Mouse (Mus musculus) limb, embryonic 14.5 days (tissue): Measurements from ENCODE around the gene BC049730. TPM values are rescaled to one million over a fixed set of nuclear protein-coding genes. Genes with fewer than 3 reads are reported as not detected.
A peak's percentile ranks its signal among the peaks of the same experiment; 100 is the strongest.
"Not testable (repeated sequence)": the region's sequence is repeated elsewhere in the genome, so short reads cannot be mapped to it uniquely, and the experiment has no call there.

ENCODE experiments used
- ATAC-seq: fragments of 200-750 bp; cut with Nextera tagmentation; 2 replicates; pipeline ENCODE4 v1.8.0; 2017; ENCODE audit warnings: low read depth, moderate number of reproducible peaks, moderate TSS enrichment; ENCODE audit not compliant: low FRiP score
- DNase-seq: peaks from one replicate; pipeline ENCODE4 v3.0.0-alpha.2; 2015; ENCODE audit warnings: low spot score
- H3K27ac ChIP-seq: fragments of 300-500 bp; sonication (generic); replicated peaks from 2 replicates; pipeline ENCODE4 v1.5.1; 2014; ENCODE audit warnings: low read depth, mild to moderate bottlenecking, low read length, moderate library complexity, mixed read lengths
- H3K27me3 ChIP-seq: fragments of 300-500 bp; sonication (generic); 2 replicates; pipeline ENCODE4 v1.6.1; 2014; ENCODE audit warnings: low read length, mixed read lengths; ENCODE audit not compliant: control insufficient read depth, insufficient read depth
- H3K36me3 ChIP-seq: fragments of 300-500 bp; sonication (generic); 2 replicates; pipeline ENCODE4 v1.6.1; 2014; ENCODE audit warnings: mild to moderate bottlenecking, low read length, moderate library complexity, mixed read lengths; ENCODE audit not compliant: control insufficient read depth, insufficient read depth
- H3K4me1 ChIP-seq: fragments of 300-500 bp; sonication (generic); 2 replicates; pipeline ENCODE4 v1.6.1; 2014; ENCODE audit warnings: antibody characterized with exemption, low read length, mixed read lengths; ENCODE audit not compliant: control insufficient read depth, insufficient read depth
- H3K4me2 ChIP-seq: fragments of 300-500 bp; sonication (generic); replicated peaks from 2 replicates; pipeline ENCODE4 v1.6.1; 2014; ENCODE audit warnings: low read depth, mild to moderate bottlenecking, low read length, moderate library complexity; ENCODE audit not compliant: severe bottlenecking
- H3K4me3 ChIP-seq: fragments of 300-500 bp; sonication (generic); replicated peaks from 2 replicates; pipeline ENCODE4 v1.5.1; 2014; ENCODE audit warnings: low read length
- H3K9ac ChIP-seq: fragments of 300-500 bp; sonication (generic); 2 replicates; pipeline ENCODE4 v1.6.1; 2014; ENCODE audit warnings: mild to moderate bottlenecking, low read depth, low read length, moderate library complexity; ENCODE audit not compliant: severe bottlenecking
- H3K9me3 ChIP-seq: fragments of 300-500 bp; sonication (generic); 2 replicates; pipeline ENCODE4 v1.6.1; 2016; ENCODE audit warnings: low read length; ENCODE audit not compliant: control insufficient read depth
- POLR2A ChIP-seq: fragments of 200-500 bp; IDR thresholded peaks from 2 replicates; pipeline ENCODE4 v1.8.0; 2012; ENCODE audit warnings: inconsistent platforms, mild to moderate bottlenecking, moderate library complexity, borderline replicate concordance; ENCODE audit not compliant: insufficient read depth, insufficient read length; ENCODE audit errors: extremely low read depth
- WGBS: fragments of 180-500 bp; shearing (Covaris S2); extraction: QIAGEN DNeasy Blood & Tissue Kit; methylation state at CpG from one replicate; pipeline ENCODE4 v1.1.7; 2014; 5-methylcytosine and 5-hydroxymethylcytosine counted together
- polyA plus RNA-seq, 2 experiments: library from polyadenylated mRNA; depleted of rRNA in 1 of 2; stranded (reverse) in 1 of 2; unstranded in 1 of 2; fragments of >200 nt; fragmentation: Nextera tagmentation in 1 of 2; extraction: Ambion mirVana in 1 of 2; gene quantifications; 2 replicates each; pipeline versions ENCODE4 v1.2.1 to v1.2.3; 2012 to 2014

The BC049730 gene
- polyA plus RNA-seq, 2 experiments: not detected

GRCm38 (mm10) chr7:24715039-24715438, 6.0 kb downstream of the BC049730 start:
- Histone ChIP-seq H3K4me3 (no peak overlapping the region), H3K4me2 (no peak overlapping the region), H3K9me3 (no peaks in the 10 kb centered on the region), H3K4me1 (no peaks in the 10 kb centered on the region), H3K27me3 (no peaks in the 10 kb centered on the region), H3K36me3 (no peaks in the 10 kb centered on the region), H3K27ac (no peak overlapping the region), H3K9ac (no peak overlapping the region)
- DNase-seq (no peak), ATAC-seq (no peak)
- no peak for TF ChIP-seq POLR2A
- WGBS: 75% methylated on average over 6 of the region's 6 CpGs

GRCm38 (mm10) chr7:24726808-24727207, 17.8 kb downstream of the BC049730 start, which contains the start of gene Gm4763:
TSS of gene Gm4763 (minus strand) at chr7:24726908.
- not testable (repeated sequence) for H3K27ac ChIP-seq, H3K27me3 ChIP-seq, DNase-seq, H3K9me3 ChIP-seq, H3K36me3 ChIP-seq, ATAC-seq, H3K4me1 ChIP-seq, H3K4me3 ChIP-seq, H3K9ac ChIP-seq, H3K4me2 ChIP-seq
- WGBS: 88% methylated on average over 11 of the region's 11 CpGs

GRCm38 (mm10) chr7:24735970-24736670, 27.1 kb downstream of the BC049730 start:
- Histone ChIP-seq H3K27me3 (no peaks in the 10 kb centered on the region), H3K9me3 (no peaks in the 10 kb centered on the region), H3K27ac (no peak overlapping the region), H3K36me3 (no peaks in the 10 kb centered on the region), H3K4me2 (peak overlapping the region; percentile 21; the same call in 1 of the 2 replicates), H3K4me3 (0 out of 2 replicates have a peak overlapping the region, but pooled peaks have one; percentile 5), H3K9ac (no peak overlapping the region), H3K4me1 (peaks cover 6% of the 10 kb centered on the region; the same call in 1 of the 2 replicates)
- DNase-seq: peak; percentile 7
- TF ChIP-seq POLR2A: no peak
- 19% methylated on average over 17 of the region's 17 CpGs for WGBS
- no peak for ATAC-seq

- H3K4me3 ChIP-seq: no peak overlapping the region
- no peaks in the 10 kb centered on the region for H3K36me3 ChIP-seq
- no peaks in the 10 kb centered on the region for H3K4me1 ChIP-seq
- no peaks in the 10 kb centered on the region for H3K9me3 ChIP-seq
- WGBS: 58% methylated on average over 4 of the region's 4 CpGs
- no peak for DNase-seq
- H3K4me2 ChIP-seq: no peak overlapping the region
- TF ChIP-seq POLR2A: no peak
- no peak overlapping the region for H3K9ac ChIP-seq
- H3K27me3 ChIP-seq: no peaks in the 10 kb centered on the region
- ATAC-seq: no peak
- H3K27ac ChIP-seq: no peak overlapping the region
Measured at GRCm38 (mm10) chr7:24750695-24751094, 41.7 kb downstream of the BC049730 start.

- Histone ChIP-seq H3K27me3 (no peaks in the 10 kb centered on the region), H3K9ac (no peak overlapping the region), H3K27ac (no peak overlapping the region), H3K4me3 (no peak overlapping the region), H3K4me2 (no peak overlapping the region), H3K36me3 (no peaks in the 10 kb centered on the region), H3K9me3 (no peaks in the 10 kb centered on the region), H3K4me1 (no peaks in the 10 kb centered on the region)
- WGBS: 89% methylated on average over 2 of the region's 2 CpGs
- DNase-seq: no peak
- TF ChIP-seq POLR2A: no peak
- ATAC-seq: no peak
Measured at GRCm38 (mm10) chr7:24751610-24752009, 42.6 kb downstream of the BC049730 start.
